Mouse (Mus musculus) hindbrain, embryonic 15.5 days (tissue): ENCODE measurements around the gene Srp72. TPM values are rescaled to one million over a fixed set of nuclear protein-coding genes. Genes with fewer than 3 reads are reported as not detected.

ENCODE experiments used
- ATAC-seq: fragments of 200-750 bp; cut with Nextera tagmentation; 2 replicates; pipeline ENCODE4 v1.8.0; 2017; ENCODE audit warnings: low read depth, moderate number of reproducible peaks, moderate TSS enrichment; ENCODE audit not compliant: low FRiP score
- H3K27ac ChIP-seq: fragments of 300-500 bp; sonication (generic); replicated peaks from 2 replicates; pipeline ENCODE4 v1.5.1; 2015; ENCODE audit warnings: mild to moderate bottlenecking, inconsistent platforms
- H3K27me3 ChIP-seq: fragments of 300-500 bp; sonication (generic); 2 replicates; pipeline ENCODE4 v1.6.1; 2015; ENCODE audit warnings: control low read depth, inconsistent platforms
- H3K36me3 ChIP-seq: fragments of 300-500 bp; sonication (generic); 2 replicates; pipeline ENCODE4 v1.6.1; 2015; ENCODE audit warnings: control low read depth, inconsistent platforms
- H3K4me1 ChIP-seq: fragments of 300-500 bp; sonication (generic); replicated peaks from 2 replicates; pipeline ENCODE4 v1.6.1; 2015; ENCODE audit warnings: control low read depth, inconsistent platforms
- H3K4me2 ChIP-seq: fragments of 300-500 bp; sonication (generic); 2 replicates; pipeline ENCODE4 v1.6.1; 2015; ENCODE audit warnings: moderate library complexity, mild to moderate bottlenecking, inconsistent platforms
- H3K4me3 ChIP-seq: fragments of 300-500 bp; sonication (generic); 2 replicates; pipeline ENCODE4 v1.5.1; 2015; ENCODE audit warnings: mild to moderate bottlenecking, inconsistent platforms
- H3K9ac ChIP-seq: fragments of 300-500 bp; sonication (generic); 2 replicates; pipeline ENCODE4 v1.6.1; 2015; ENCODE audit warnings: inconsistent platforms
- H3K9me3 ChIP-seq: fragments of 300-500 bp; sonication (generic); 2 replicates; pipeline ENCODE4 v1.6.1; 2016; ENCODE audit warnings: control low read depth, inconsistent platforms
- WGBS: fragments of 180-500 bp; shearing (Covaris S2); methylation state at CpG from one replicate; pipeline ENCODE4 v1.1.7; 2015; 5-methylcytosine and 5-hydroxymethylcytosine counted together
- polyA plus RNA-seq: library from polyadenylated mRNA; unstranded; fragments of >200 nt; fragmentation: Nextera tagmentation; extraction: Ambion mirVana; gene quantifications from 2 replicates; pipeline ENCODE4 v1.2.1, GENCODE M21; 2015

The Srp72 gene
- polyA plus RNA-seq = 85.7 and 89.4 TPM in 2 replicates

- Histone ChIP-seq H3K4me1 (peaks cover 22% of the 10 kb centered on the region), H3K9me3 (no peaks in the 10 kb centered on the region), H3K36me3 (peaks cover 19% of the 10 kb centered on the region), H3K4me3 (peak within 1 kb of the TSS; percentile 91), H3K27ac (peak within 1 kb of the TSS; percentile 90), H3K9ac (peak within 1 kb of the TSS; percentile 86), H3K4me2 (peak within 1 kb of the TSS; percentile 78), H3K27me3 (no peaks in the 10 kb centered on the region)
- ATAC-seq = peak; percentile 95
- under 1% methylated on average over 60 of the region's 60 CpGs for WGBS
Measured at GRCm38 (mm10) chr5:76974554-76975285, at the start of gene Srp72. Gene Srp72 (plus strand): TSS chr5:76974683.

DNA sequence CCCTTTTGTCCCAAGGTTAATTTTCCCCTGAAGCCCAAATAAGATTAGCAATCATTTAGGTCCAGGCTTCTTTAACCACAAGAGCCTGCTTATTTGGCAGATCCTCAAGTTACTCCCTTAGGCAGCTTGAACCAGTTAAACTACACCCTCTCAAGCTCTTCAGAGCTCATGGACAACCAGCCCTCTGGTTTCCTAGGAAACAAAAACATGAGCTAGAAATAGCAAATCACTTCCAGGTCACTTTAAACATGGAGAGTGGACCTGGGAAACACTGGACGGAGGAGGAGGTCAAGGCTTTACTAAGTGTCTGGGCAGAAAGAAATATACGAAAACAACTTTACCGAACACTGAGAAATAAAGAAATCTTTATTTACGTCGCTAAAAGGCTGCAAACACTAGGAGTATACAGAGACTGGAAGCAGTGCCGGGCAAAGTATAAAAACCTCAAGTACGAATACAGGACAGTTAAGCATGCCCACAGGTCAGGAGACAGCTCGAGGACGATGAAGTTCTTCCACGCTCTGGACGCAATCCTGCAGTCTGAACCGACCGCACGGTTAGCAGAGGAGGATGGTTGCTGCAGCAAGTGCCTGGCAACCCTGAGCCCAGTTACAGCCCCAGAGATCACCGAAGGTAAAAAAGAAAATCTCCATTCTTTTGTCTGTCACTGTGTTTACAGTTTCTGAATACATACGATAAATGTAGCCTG lies 46.2 kb upstream of the Srp72 start:
- H3K27me3 ChIP-seq = no peaks in the 10 kb centered on the region
- H3K9me3 ChIP-seq = no peaks in the 10 kb centered on the region
- no peak overlapping the region for H3K9ac ChIP-seq
- H3K4me2 ChIP-seq = no peak overlapping the region
- 84% methylated on average over 16 of the region's 16 CpGs for WGBS
- no peaks in the 10 kb centered on the region for H3K4me1 ChIP-seq
- H3K27ac ChIP-seq = peak overlapping the region; percentile 51; the same call in 1 of the 2 replicates
- peaks cover 26% of the 10 kb centered on the region for H3K36me3 ChIP-seq
- H3K4me3 ChIP-seq = no peak overlapping the region
- no peak for ATAC-seq

- H3K27ac ChIP-seq = no peak overlapping the region
- H3K4me2 ChIP-seq = no peak overlapping the region
- H3K27me3 ChIP-seq = no peaks in the 10 kb centered on the region
- WGBS = 82% methylated on average over 7 of the region's 7 CpGs
- H3K9me3 ChIP-seq = no peaks in the 10 kb centered on the region
- H3K9ac ChIP-seq = no peak overlapping the region
- no peak for ATAC-seq
- no peak overlapping the region for H3K4me3 ChIP-seq
- no peaks in the 10 kb centered on the region for H3K4me1 ChIP-seq
- peaks cover 26% of the 10 kb centered on the region for H3K36me3 ChIP-seq
Measured at GRCm38 (mm10) chr5:76929180-76929877, 45.2 kb upstream of the Srp72 start.

GRCm38 (mm10) chr5:76939717-76940116 lies 34.8 kb upstream of the Srp72 start:
- no peaks in the 10 kb centered on the region for H3K27me3 ChIP-seq
- no peaks in the 10 kb centered on the region for H3K36me3 ChIP-seq
- H3K4me3 ChIP-seq = no peak overlapping the region
- ATAC-seq = no peak
- no peak overlapping the region for H3K9ac ChIP-seq
- no peak overlapping the region for H3K27ac ChIP-seq
- 98% methylated on average over 8 of the region's 8 CpGs for WGBS
- H3K4me2 ChIP-seq = no peak overlapping the region
- H3K9me3 ChIP-seq = no peaks in the 10 kb centered on the region
- H3K4me1 ChIP-seq = no peaks in the 10 kb centered on the region

GRCm38 (mm10) chr5:76941975-76942374 lies 32.5 kb upstream of the Srp72 start:
- H3K36me3 ChIP-seq = no peaks in the 10 kb centered on the region
- ATAC-seq = no peak
- no peak overlapping the region for H3K4me2 ChIP-seq
- WGBS = 95% methylated on average over 4 of the region's 4 CpGs
- no peaks in the 10 kb centered on the region for H3K27me3 ChIP-seq
- H3K27ac ChIP-seq = no peak overlapping the region
- no peaks in the 10 kb centered on the region for H3K4me1 ChIP-seq
- no peak overlapping the region for H3K4me3 ChIP-seq
- H3K9me3 ChIP-seq = no peaks in the 10 kb centered on the region
- H3K9ac ChIP-seq = no peak overlapping the region

DNA sequence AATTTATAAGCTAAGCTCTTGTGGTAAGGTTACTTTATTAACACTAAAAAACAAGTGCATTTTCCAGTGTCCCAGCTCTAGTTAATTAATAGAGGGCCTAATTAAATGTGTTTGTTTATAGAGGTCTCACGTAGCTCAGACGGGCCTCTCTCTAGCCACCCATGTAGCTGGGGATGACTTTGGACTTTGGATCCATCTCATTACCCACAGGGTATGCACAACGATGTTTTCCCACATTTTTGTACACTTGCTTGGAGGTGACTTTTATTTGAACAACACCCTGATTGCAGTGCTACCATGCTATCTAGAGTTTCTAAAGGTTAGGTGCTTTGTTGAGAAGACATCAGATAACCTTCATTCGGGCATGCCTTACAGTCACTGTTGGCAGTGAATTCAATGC lies 32.0 kb upstream of the Srp72 start:
- H3K27me3 ChIP-seq = no peaks in the 10 kb centered on the region
- 89% methylated on average over 4 of the region's 4 CpGs for WGBS
- H3K4me2 ChIP-seq = no peak overlapping the region
- H3K4me3 ChIP-seq = no peak overlapping the region
- ATAC-seq = no peak
- no peaks in the 10 kb centered on the region for H3K36me3 ChIP-seq
- no peak overlapping the region for H3K9ac ChIP-seq
- no peaks in the 10 kb centered on the region for H3K4me1 ChIP-seq
- no peak overlapping the region for H3K27ac ChIP-seq
- no peaks in the 10 kb centered on the region for H3K9me3 ChIP-seq

GRCm38 (mm10) chr5:76944965-76945677 lies 29.4 kb upstream of the Srp72 start:
- ATAC-seq = no peak
- no peaks in the 10 kb centered on the region for H3K27me3 ChIP-seq
- no peak overlapping the region for H3K4me3 ChIP-seq
- no peaks in the 10 kb centered on the region for H3K36me3 ChIP-seq
- no peak overlapping the region for H3K4me2 ChIP-seq
- WGBS = 77% methylated on average over 6 of the region's 6 CpGs
- no peak overlapping the region for H3K9ac ChIP-seq
- peaks cover 9% of the 10 kb centered on the region for H3K4me1 ChIP-seq
- H3K27ac ChIP-seq = no peak overlapping the region
- H3K9me3 ChIP-seq = no peaks in the 10 kb centered on the region

DNA sequence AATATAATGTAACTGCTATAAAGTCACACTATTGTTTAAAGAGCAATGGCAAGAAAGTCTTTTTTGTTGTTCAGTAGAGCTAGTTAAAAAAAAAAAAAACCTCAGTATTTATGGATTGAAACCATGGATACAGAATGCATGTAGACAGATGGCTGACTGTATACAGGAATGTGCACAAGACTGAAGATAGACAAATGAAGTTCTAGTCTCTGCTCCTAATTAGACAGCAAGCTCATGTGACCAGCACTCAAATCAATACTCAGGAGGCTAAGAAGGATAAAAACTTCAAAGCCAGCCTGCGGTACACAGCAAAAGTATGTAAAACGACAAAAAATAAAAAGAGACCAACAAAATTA lies 28.8 kb upstream of the Srp72 start:
- Histone ChIP-seq H3K36me3 (no peaks in the 10 kb centered on the region), H3K4me2 (no peak overlapping the region), H3K9me3 (no peaks in the 10 kb centered on the region), H3K4me3 (no peak overlapping the region), H3K9ac (no peak overlapping the region), H3K27ac (no peak overlapping the region), H3K4me1 (peaks cover 14% of the 10 kb centered on the region), H3K27me3 (no peaks in the 10 kb centered on the region)
- no peak for ATAC-seq
- WGBS = 81% methylated on average over 2 of the region's 2 CpGs

- Histone ChIP-seq H3K36me3 (no peaks in the 10 kb centered on the region), H3K9ac (no peak overlapping the region), H3K27me3 (no peaks in the 10 kb centered on the region), H3K27ac (no peak overlapping the region), H3K4me1 (peaks cover 17% of the 10 kb centered on the region), H3K4me3 (no peak overlapping the region), H3K4me2 (no peak overlapping the region), H3K9me3 (no peaks in the 10 kb centered on the region)
- whole genome bisulfite sequencing = 90% methylated on average over 4 of the region's 4 CpGs
- ATAC-seq = no peak
Measured at GRCm38 (mm10) chr5:76947142-76947541, 27.3 kb upstream of the Srp72 start.

GRCm38 (mm10) chr5:76947758-76948157 lies 26.7 kb upstream of the Srp72 start:
- H3K9ac ChIP-seq = no peak overlapping the region
- H3K36me3 ChIP-seq = no peaks in the 10 kb centered on the region
- WGBS = 94% methylated on average over 4 of the region's 4 CpGs
- no peak overlapping the region for H3K4me2 ChIP-seq
- peaks cover 24% of the 10 kb centered on the region for H3K4me1 ChIP-seq
- H3K9me3 ChIP-seq = no peaks in the 10 kb centered on the region
- ATAC-seq = no peak
- H3K27me3 ChIP-seq = no peaks in the 10 kb centered on the region
- no peak overlapping the region for H3K4me3 ChIP-seq
- H3K27ac ChIP-seq = no peak overlapping the region

DNA sequence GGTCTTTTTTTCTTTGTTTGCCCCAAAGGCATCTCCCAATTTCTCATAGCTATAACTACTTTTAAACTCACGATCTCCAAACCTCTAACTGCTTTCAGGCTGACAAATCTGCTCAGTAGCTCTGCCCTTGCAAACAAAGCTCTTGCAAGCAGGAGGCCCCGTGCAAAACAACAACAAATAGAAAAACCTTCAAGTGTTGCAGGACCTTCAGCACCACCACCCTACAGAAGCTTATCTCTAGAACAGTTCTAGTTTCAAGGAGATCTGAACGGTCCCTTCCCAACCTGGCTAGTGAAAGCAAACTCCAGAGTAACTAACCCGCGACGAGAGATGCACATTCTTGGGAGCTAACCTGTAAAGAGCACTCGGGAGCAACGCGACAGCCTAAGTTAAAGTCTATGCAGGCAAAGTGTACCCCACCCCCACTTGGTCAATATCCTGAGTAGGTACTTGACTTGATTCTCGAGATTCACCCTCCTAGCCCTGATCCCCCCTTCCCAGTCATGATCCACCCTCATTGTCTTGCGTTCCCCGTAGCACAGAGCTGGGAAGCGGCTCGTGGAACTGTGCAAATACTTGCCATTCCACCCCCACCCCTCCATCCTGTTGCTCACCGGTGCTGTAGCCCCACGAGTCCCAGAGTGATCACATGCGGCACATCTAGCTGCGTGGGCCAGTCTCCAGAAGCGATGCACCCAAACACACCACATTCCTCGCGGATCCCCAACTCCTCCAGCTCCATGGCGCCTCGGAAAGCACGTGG lies 24.0 kb upstream of the Srp72 start:
- Histone ChIP-seq H3K4me1 (peaks cover 35% of the 10 kb centered on the region), H3K27ac (peak overlapping the region; percentile 86), H3K4me3 (peak overlapping the region; percentile 69), H3K9ac (peak overlapping the region; percentile 55), H3K27me3 (no peaks in the 10 kb centered on the region), H3K4me2 (peak overlapping the region; percentile 91), H3K9me3 (no peaks in the 10 kb centered on the region), H3K36me3 (no peaks in the 10 kb centered on the region)
- no peak for ATAC-seq
- 0% methylated on average over 24 of the region's 24 CpGs for WGBS
